Mouse (Mus musculus) adrenal gland, postnatal 25 days (tissue): ENCODE results near the gene Elof1. TPM values are rescaled to one million over a fixed set of nuclear protein-coding genes. Genes with fewer than 3 reads are reported as not detected.
"Not testable (repeated sequence)": the region's sequence is repeated elsewhere in the genome, so short reads cannot be mapped to it uniquely, and the experiment has no call there.

Source experiments
- DNase-seq: peaks from one replicate; pipeline ENCODE4 v3.0.0; 2021; ENCODE audit warnings: mixed read lengths
- microRNA-seq, 2 experiments: library from miRNA; unstranded; fragments of <30 nt; microRNA quantifications; one replicate each; pipeline ENCODE4 v1.2.0; 2021
- total RNA-seq: library from RNA; stranded (reverse); gene quantifications from 2 replicates; pipeline ENCODE4 v1.2.3, GENCODE M21; 2021

Gene Elof1
- total RNA-seq, 1 experiment from 2014 or later: 75.1 TPM

DNA sequence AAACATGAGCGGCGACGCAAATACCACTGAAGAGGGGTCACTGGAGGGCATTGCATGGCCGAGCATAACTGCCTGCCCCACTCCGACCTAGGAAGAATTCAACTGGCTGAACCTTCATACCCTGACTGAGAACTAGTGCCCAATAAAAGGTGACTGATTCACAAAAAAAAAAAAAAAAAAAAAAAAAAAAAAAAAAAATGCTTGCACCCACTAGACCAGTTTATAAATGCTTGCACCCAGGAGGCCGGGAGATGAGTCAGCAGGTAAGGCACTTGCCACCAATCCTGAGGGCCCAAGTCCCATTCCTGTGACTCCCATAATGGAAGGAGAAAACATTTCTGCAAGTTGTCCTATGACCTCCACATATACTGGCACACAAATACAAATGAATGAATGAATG is 24.2 kb downstream of the Elof1 start:
- no peak for DNase-seq

DNA sequence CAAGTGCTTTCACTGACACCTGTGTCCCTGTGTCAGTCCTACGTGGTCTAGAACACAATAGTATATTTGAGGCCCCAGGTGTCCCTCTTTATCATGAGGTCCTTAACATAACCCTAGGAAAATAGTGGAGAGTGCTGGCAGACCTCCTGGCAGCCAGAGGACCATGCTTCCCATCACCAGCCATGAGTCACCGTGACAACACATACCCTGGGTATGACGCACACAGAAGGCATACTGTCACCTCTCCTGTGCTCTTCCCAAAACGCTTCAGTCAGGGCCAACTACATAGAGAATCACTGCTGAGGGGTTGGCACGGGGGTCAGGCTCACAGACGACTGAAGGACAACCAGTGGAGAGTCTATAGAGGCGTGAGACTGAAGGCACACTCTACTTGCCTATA is 27.0 kb downstream of the Elof1 start:
- peak; percentile 54 for DNase-seq

GRCm38 (mm10) chr9:22089281-22089680 is 27.7 kb downstream of the Elof1 start:
- DNase-seq: no peak

DNA sequence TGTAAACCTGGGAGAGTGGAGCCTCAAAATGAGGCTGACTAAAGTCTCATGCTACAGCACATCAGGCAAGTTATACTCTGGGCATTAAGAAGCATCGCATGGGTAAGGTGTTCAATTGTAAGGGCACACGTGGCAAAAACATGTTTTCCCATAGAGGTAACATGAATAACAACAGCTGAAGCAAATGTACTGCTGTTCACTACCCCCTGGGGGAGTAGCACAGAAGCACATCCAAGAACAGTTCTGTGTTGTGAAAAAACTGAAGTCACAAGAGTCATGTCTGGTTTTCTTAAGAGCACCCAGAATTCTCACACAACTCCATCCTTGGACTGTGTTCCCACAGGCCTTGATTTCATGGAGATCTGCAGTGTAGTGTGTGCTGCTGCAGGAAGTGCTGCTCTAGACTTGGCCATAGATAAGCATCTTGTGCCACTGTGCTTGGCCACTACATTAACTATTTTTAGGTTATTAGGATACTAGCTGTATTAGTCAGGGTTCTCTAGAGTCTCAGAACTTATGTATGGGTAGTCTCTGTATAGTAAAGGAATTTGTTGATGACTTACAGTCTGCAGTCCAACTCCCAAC is 29.8 kb downstream of the Elof1 start:
- no peak for DNase-seq

DNA sequence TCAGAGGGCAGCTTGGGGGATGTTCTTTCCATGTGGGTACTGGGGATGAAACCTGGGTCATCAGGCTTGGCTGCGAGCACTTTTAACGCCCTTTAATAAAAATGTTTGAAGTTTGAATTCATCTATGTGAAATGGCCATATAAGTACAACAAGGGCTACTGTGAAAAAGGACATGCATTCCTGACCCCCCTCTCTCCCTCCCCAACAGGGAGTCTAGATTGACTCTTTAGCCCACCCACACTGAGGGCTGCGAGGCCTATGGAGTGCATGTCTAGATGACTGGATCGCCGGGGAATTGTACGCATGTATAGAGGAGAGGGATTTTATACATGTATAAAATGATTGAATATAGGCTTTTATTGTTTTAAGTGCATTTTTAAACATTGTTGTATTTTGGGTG is 31.0 kb downstream of the Elof1 start:
- no peak for DNase-seq

GRCm38 (mm10) chr9:22085022-22085834 is 31.7 kb downstream of the Elof1 start, which contains the start of gene Ecsit:
Ecsit (minus strand) TSS chr9:22085438.
- peak; percentile 83 for DNase-seq

GRCm38 (mm10) chr9:22084667-22085021 is 32.3 kb downstream of the Elof1 start:
- DNase-seq: no peak

DNA sequence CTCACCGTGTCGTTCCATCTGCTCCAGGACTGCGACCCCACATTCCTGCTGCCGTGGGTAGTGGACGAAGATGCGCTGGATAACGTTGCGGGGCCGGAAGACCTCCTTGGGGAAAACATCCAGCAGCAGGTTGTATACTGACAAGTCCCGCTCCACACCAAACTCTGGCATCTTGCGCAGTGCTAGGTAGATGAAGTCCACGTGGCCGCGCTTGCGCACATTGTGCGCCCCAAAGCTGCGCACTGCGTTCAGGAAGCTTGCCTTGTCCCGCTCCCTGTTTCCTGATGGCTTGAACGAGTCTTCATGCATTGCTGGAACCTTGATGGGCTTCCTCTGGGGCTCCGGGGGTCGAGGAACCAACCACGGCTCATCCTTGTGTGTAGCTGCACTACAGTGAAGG is 40.7 kb downstream of the Elof1 start:
- no peak for DNase-seq

GRCm38 (mm10) chr9:22075778-22076177 is 41.2 kb downstream of the Elof1 start:
- not testable (repeated sequence) for DNase-seq

DNA sequence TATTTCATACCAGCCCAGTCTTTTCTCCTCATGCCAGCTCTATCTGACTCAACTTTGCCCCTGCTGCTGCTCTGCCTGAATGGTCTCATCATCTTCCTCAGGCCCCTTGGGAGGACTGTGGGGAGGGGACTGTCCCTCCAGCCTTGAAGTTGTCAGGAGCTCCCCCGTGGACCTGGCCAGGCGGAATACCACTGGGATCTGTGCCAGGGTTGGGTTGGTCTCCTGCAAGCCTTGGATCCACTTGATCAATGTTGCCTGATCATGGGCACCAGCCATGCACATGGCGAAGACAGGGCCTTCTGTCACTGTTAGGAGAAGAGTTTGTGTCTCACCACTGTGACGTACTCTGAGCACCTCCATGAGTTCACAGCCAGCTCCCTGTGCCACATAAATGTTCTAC is 44.7 kb downstream of the Elof1 start:
- DNase-seq: no peak

DNA sequence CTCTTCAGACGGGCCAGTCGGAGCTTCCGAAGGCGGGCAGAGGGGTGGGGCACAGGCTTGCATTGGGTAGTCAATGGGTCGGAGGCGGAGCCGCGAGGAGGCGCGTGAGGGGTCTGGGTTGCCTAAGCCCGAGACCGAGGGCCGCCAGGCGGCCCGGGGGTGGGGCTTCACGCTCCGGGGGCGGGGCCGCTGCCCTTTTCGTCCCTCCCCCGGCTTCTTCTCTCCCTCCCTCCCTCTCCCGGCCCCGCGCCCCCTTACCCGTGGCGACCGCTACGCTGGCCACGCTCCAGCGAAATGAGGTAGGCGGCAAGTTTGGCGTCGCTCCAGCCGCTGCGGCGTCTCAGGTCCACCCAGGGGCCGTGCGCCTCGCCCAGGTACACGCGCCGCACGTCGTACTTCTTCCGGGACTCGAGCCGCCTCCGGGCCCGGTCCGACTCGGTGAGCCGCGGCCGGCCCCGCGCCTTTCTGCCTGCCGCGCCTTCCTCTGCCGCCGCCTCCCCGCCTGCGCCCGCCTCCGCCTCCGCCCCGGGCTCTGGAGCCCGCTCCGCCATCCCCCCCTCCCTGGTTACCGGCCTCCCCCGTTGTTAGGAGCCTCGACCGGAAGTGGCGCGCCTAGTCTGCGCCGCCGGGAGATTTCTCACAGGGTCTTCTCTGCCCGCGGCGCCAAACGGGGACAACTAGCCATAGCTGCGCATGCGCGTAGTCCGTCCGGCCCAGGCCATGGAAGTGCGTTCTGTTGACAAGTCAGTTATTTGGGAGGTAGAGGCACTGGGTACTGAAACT is 46.0 kb downstream of the Elof1 start, which contains the start of the genes Gm49318 and Zfp653:
TSS of gene Gm49318 (minus strand) at position 469 of the 783 bp plus-strand sequence.
TSS of gene Zfp653 (minus strand) at position 586 of the 783 bp plus-strand sequence.
- DNase-seq: peak; percentile 97

DNA sequence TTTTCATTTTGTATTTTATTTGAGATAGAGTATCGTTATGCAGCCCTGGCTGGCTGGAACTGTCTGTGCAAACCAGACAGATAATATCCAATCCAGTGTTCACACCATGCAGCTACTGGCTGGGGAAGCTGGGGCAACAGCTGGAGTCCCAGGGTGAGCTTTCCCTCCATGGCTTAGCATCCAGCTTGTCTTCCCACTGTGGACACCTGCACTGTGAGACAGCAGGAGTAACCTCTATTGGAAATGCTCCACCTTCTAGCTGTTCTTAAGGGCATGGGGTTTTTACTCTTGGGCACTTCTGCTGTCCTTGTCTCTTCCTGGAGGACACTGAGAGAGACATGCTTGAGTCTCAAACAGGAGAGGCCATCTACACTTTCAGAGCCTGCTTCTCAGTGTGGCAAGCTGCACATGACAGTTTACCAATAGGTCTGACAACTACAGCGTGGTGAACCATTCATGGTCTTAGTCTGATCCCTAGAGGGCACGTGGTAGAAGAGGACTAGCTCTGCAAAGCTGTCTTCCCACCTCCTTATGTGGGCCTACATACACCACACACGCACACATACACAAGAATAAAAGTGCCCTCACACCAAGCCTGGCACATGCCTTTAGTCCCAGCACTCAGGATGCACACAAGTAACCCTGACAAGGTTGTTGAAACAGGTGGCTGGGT is 47.0 kb downstream of the Elof1 start:
- DNase-seq: no peak

DNA sequence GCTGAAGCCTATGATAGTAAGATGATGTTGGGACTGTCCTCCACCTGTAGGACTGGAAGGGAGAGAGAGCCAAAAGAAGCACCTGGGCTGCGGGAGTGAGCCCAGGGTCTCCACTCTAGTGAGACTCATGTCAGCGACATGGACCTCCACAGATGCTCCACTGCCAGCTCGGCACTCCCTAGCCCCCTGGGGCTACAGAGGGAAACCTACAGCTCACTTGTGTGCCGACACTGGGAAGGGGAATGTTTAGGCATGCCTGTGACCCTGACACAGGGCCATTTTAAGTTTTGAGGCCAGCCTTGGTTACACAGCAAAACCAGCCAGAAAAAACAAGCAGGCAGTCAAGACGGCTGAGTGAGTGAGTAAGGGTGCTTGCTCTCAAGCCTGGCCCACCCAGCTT is 49.8 kb downstream of the Elof1 start:
- no peak for DNase-seq

GRCm38 (mm10) chr9:22066433-22066832 is 50.5 kb downstream of the Elof1 start:
- DNase-seq: peak; percentile 77

DNA sequence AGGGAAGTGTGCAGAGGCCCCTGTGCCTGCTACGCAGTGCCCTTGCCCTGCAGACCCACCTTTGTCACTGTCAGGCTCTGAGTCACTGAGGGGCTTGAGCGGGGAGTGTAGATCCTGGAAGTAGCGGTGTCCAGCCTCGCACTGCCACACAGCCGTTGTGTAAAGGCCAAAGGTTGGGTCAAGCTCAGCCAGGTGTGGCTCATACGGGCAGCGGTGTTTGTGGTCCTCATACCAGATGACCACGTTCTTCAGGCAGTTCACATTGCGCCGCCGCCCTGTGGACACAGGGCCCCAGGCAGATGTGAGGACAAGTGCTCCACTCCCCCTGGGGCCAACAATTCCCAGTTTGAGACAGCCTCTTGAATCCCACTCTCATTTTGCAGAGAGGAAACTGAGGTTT is 51.3 kb downstream of the Elof1 start:
- no peak for DNase-seq

DNA sequence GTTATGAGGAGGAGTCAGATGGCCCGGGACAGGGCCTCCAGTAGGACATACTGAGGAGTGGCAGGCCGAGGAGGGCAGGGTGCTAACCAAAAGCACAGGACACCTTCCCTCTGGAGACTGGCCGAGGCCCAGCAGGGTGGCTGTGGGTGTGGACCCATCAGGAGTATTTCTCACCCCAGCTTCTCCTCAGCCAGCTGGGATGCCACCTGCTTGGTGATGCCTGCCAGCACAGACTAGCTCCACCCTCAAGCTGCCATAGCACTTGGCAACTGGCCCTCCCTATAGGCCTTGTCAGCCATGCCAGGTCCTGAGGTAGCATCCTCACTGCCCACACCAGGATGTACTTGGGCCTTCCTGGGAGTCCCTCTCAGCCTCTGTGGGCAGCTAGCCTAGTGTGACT is 52.6 kb downstream of the Elof1 start:
- no peak for DNase-seq

Small RNA genes within 50 kb of the gene (microRNA-seq; reads per million reads assigned to microRNA genes)
- gene Mir7084: 0 to 0.36 reads per million in 2 experiments

Other genes starting within 250 kb of the Elof1 start
- gene Rab3d, start 199.0 kb downstream of the Elof1 start, total RNA-seq: 36.3 and 71.9 TPM in 2 replicates
- gene Ccdc159, start 189.7 kb downstream of the Elof1 start, total RNA-seq: 13.6 and 19.1 TPM in 2 replicates
- gene Tmem205, start 189.6 kb downstream of the Elof1 start, total RNA-seq: 471 and 609 TPM in 2 replicates
- gene Plppr2, start 180.1 kb downstream of the Elof1 start, total RNA-seq: 35.6 and 40.5 TPM in 2 replicates
- gene Swsap1, start 161.4 kb downstream of the Elof1 start, total RNA-seq: 14.0 and 19.4 TPM in 2 replicates
- gene Epor, start 153.7 kb downstream of the Elof1 start, total RNA-seq: 1.6 and 1.8 TPM in 2 replicates
- 33.9 and 66.9 TPM in 2 replicates for gene Rgl3, start 127.7 kb downstream of the Elof1 start, total RNA-seq
- gene Ccdc151, start 114.5 kb downstream of the Elof1 start, total RNA-seq: 1.3 and 3.7 TPM in 2 replicates
- gene Prkcsh, start 114.4 kb downstream of the Elof1 start, total RNA-seq: 161 and 164 TPM in 2 replicates
- gene Elavl3, start 65.1 kb downstream of the Elof1 start, total RNA-seq: 0.90 and 2.9 TPM in 2 replicates
- not detected in 2 replicates for gene Gm49318, start 45.9 kb downstream of the Elof1 start, total RNA-seq
- 9.4 and 12.4 TPM in 2 replicates for gene Zfp653, start 45.8 kb downstream of the Elof1 start, total RNA-seq
- gene Ecsit, start 31.7 kb downstream of the Elof1 start, total RNA-seq: 45.7 and 60.4 TPM in 2 replicates
- 0.46 and 0.76 TPM in 2 replicates for gene Cnn1, start 18.0 kb downstream of the Elof1 start, total RNA-seq
- 19.0 and 25.4 TPM in 2 replicates for gene Acp5, start 18.5 kb upstream of the Elof1 start, total RNA-seq
- gene Pigyl, start 39.7 kb upstream of the Elof1 start, total RNA-seq: 52.5 and 64.8 TPM in 2 replicates
- 2.4 and 3.2 TPM in 2 replicates for gene Zfp872, start 70.9 kb upstream of the Elof1 start, total RNA-seq
- 46.4 and 52.1 TPM in 2 replicates for gene Zfp809, start 108.5 kb upstream of the Elof1 start, total RNA-seq
- gene Zfp599, start 142.7 kb upstream of the Elof1 start, total RNA-seq: 0.82 and 1.1 TPM in 2 replicates
- 7.9 and 11.0 TPM in 2 replicates for gene Zfp810, start 190.5 kb upstream of the Elof1 start, total RNA-seq